Comparison of ENCODE assay signal across 8 mouse cellular contexts in the genomic region with DNA sequence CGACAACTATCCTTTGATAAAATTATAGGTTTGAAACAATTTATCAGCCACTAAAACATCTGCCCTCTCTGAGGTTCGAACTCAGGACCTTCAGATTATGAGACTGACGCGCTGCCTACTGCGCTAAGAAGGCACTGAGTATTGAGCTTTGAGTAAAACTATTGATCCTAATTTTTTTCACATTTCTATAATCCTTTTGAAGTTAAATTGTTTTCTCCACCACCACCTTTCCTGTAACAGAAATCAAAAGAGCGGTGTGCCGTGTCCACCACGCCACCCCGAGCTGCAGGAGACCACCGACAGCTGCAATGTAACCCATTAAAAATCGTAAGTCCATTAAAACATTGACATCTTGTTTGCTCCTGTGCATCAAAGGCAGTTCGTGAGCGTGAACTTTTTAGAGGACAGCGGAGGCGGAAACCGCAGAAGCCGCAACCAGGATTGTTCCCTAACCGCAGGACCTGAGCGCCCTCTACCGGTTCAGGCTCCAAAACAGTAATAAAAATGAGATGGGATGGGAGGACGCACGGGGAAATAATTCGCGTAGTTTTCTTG. TPM values are rescaled to one million over a fixed set of nuclear protein-coding genes. Genes with fewer than 3 reads are reported as not detected.
DNase-seq lines count a peak whose midpoint lies in the region; ATAC-seq lines count a peak whose summit lies in the region.

No protein-coding gene starts in this region.

- no peaks in the 10 kb centered on the region for H3K9me3 ChIP-seq in hindbrain, embryonic 14.5 days (ENCODE audit: control insufficient read depth, low read length)

- peaks cover 4% of the 10 kb centered on the region; the same call in 1 of the 2 replicates for H3K4me1 ChIP-seq in hindbrain, embryonic 14.5 days (replicated peaks; ENCODE audit: control insufficient read depth, insufficient read depth, low read length)

- H3K27ac ChIP-seq in hindbrain, embryonic 14.5 days, result no peak overlapping the region

- H3K9ac ChIP-seq in hindbrain, embryonic 14.5 days, result no peak overlapping the region

- H3K36me3 ChIP-seq in hindbrain, embryonic 14.5 days (replicated peaks; ENCODE audit: control insufficient read depth, insufficient read depth), result no peaks in the 10 kb centered on the region

- WGBS in hindbrain, embryonic 14.5 days, result under 1% methylated on average over 24 of the region's 24 CpGs

- ATAC-seq in hindbrain, embryonic 14.5 days (ENCODE audit: low FRiP score), result peak; percentile 77; the same call in 1 of the 2 replicates

- peak; percentile 91 for DNase-seq in R1 (ENCODE audit: low read depth, low spot score)
- peak; percentile 93 to 94 for DNase-seq in cerebellum, postnatal 10 days
- peak; percentile 70 to 76 for DNase-seq in frontal cortex, postnatal 25 days (ENCODE audit: low spot score in 2 of 2)
- DNase-seq in hindbrain, embryonic 14.5 days (ENCODE audit: low spot score), result peak; percentile 92
- peak; percentile 79 to 80 for DNase-seq in layer of hippocampus, postnatal 36 days
- DNase-seq in lung, postnatal 36 days, result peak; percentile 90
- DNase-seq in right cerebral cortex, postnatal 10 days (ENCODE audit: low spot score in 2 of 2), result peak; percentile 79 to 90
- peak; percentile 84 for DNase-seq in urinary bladder, postnatal 25 days (ENCODE audit: low spot score)

- peak overlapping the region; percentile 33 for H3K4me3 ChIP-seq in hindbrain, embryonic 14.5 days (replicated peaks; ENCODE audit: low read length)

- H3K27me3 ChIP-seq in hindbrain, embryonic 14.5 days (ENCODE audit: control insufficient read depth, insufficient read depth, low read length), result peaks cover 12% of the 10 kb centered on the region

- H3K4me2 ChIP-seq in hindbrain, embryonic 14.5 days (replicated peaks), result peak overlapping the region; percentile 58

RNA-seq across cellular contexts. Expression of gene Gpx6, which starts 14.8 kb away (rescaled TPM):
- 0.15 TPM in 1 of 2 replicates, not detected in the other for polyA plus RNA-seq in hindbrain, embryonic 14.5 days (2014; fragmentation: Nextera tagmentation; extraction: Ambion mirVana)
- total RNA-seq in layer of hippocampus, postnatal 36 days (2021), result not detected

RNA-seq across cellular contexts. Expression of gene Olfr1367, which starts 20.0 kb away (rescaled TPM):
- polyA plus RNA-seq in hindbrain, embryonic 14.5 days (2014; fragmentation: Nextera tagmentation; extraction: Ambion mirVana), result not detected in 2 replicates
- not detected for total RNA-seq in layer of hippocampus, postnatal 36 days (2021)

RNA-seq across cellular contexts. Expression of gene Gpx5, which starts 34.2 kb away (rescaled TPM):
- not detected in 2 replicates for polyA plus RNA-seq in hindbrain, embryonic 14.5 days (2014; fragmentation: Nextera tagmentation; extraction: Ambion mirVana)
- not detected for total RNA-seq in layer of hippocampus, postnatal 36 days (2021)

RNA-seq across cellular contexts. Expression of gene Zscan12, which starts 35.9 kb away (rescaled TPM):
- 11.6 and 12.5 TPM in 2 replicates for polyA plus RNA-seq in hindbrain, embryonic 14.5 days (2014; fragmentation: Nextera tagmentation; extraction: Ambion mirVana)
- 1 to 10 TPM; 8.4 to 9.9 TPM for total RNA-seq in layer of hippocampus, postnatal 36 days (2021)
